Mouse (Mus musculus) heart, postnatal 10 days (tissue): ENCODE measurements around the gene Tnf. TPM values are rescaled to one million over a fixed set of nuclear protein-coding genes. Genes with fewer than 3 reads are reported as not detected.
A peak's percentile ranks its signal among the peaks of the same experiment; 100 is the strongest.

Experiments used
- DNase-seq, 2 experiments: peaks; one replicate each; pipeline ENCODE4 v3.0.0; 2021
- intact Hi-C: fragments of 180-260 bp; cut with DNase I; formaldehyde crosslinking; loops from one replicate; pipeline ENCODE4 v1.15.1; 2025
- total RNA-seq, 2 experiments: library from RNA; stranded (reverse); gene quantifications; 2 replicates each; pipeline ENCODE4 v1.2.3; 2021

Gene Tnf
- total RNA-seq, result under 1 TPM; 0.72 to 0.87 TPM

GRCm38 (mm10) chr17:35201787-35202186 lies at the start of gene Tnf:
TSS of gene Tnf (minus strand) at chr17:35202007.
- peak; percentile 70 to 71 for DNase-seq
- intact Hi-C loops, result loop anchor here (2.0 kb wide), 1 partner anchor 17 kb away; no protein-coding TSS in a partner anchor

GRCm38 (mm10) chr17:35251162-35251719 lies 49.4 kb upstream of the Tnf start:
- intact Hi-C loops, result no loop called here

GRCm38 (mm10) chr17:35250348-35251120 lies 48.7 kb upstream of the Tnf start:
- intact Hi-C loops, result no loop called here
- DNase-seq, result no peak

More at GRCm38 (mm10) chr17:35251162-35251719, 49.4 kb upstream of the Tnf start:
- no peak for DNase-seq

- intact Hi-C loops, result no loop called here
- no peak for DNase-seq
Observed at GRCm38 (mm10) chr17:35249451-35250197, 47.8 kb upstream of the Tnf start.

GRCm38 (mm10) chr17:35248986-35249385 lies 47.2 kb upstream of the Tnf start:
- intact Hi-C loops, result no loop called here
- DNase-seq, result no peak

- no peak for DNase-seq
- intact Hi-C loops, result no loop called here
Observed at GRCm38 (mm10) chr17:35247144-35247543, 45.3 kb upstream of the Tnf start.

- DNase-seq, result no peak
- intact Hi-C loops, result no loop called here
Observed at GRCm38 (mm10) chr17:35245731-35246623, 44.2 kb upstream of the Tnf start.

GRCm38 (mm10) chr17:35244999-35245398 lies 43.2 kb upstream of the Tnf start:
- intact Hi-C loops, result no loop called here
- DNase-seq, result no peak

- peak; percentile 76 to 81 for DNase-seq
- intact Hi-C loops, result no loop called here
Observed at GRCm38 (mm10) chr17:35243086-35243485, 41.3 kb upstream of the Tnf start.

- DNase-seq, result peak; percentile 73 to 78
- intact Hi-C loops, result no loop called here
Observed at GRCm38 (mm10) chr17:35242015-35242941, 40.5 kb upstream of the Tnf start.

- intact Hi-C loops, result no loop called here
- peak; percentile 97 for DNase-seq
Observed at GRCm38 (mm10) chr17:35241305-35242014, 39.7 kb upstream of the Tnf start, which contains the start of gene Ddx39b. TSS of gene Ddx39b (plus strand) at chr17:35241746.

GRCm38 (mm10) chr17:35240384-35241304 lies 38.8 kb upstream of the Tnf start:
- intact Hi-C loops, result no loop called here
- peak in 1 of 2 experiments; percentile 59 for DNase-seq

GRCm38 (mm10) chr17:35239700-35240099 lies 37.9 kb upstream of the Tnf start:
- no peak for DNase-seq
- intact Hi-C loops, result loop anchor here (5.0 to 10.0 kb wide), 3 partner anchors 117 to 395 kb away; partner anchors contain the start of genes Csnk2b, Gpank1 and Vars

GRCm38 (mm10) chr17:35237504-35237903 lies 35.7 kb upstream of the Tnf start:
- intact Hi-C loops, result loop anchor here (5.0 to 10.0 kb wide), 3 partner anchors 115 to 393 kb away; partner anchors contain the start of genes Csnk2b, Gpank1 and Vars
- DNase-seq, result no peak

- peak in 1 of 2 experiments; percentile 5 for DNase-seq
- intact Hi-C loops, result loop anchor here (1.0 to 10.0 kb wide), 4 partner anchors 59 to 392 kb away; partner anchors contain the start of genes Csnk2b, Gpank1 and Vars
Observed at GRCm38 (mm10) chr17:35236996-35237395, 35.2 kb upstream of the Tnf start.

GRCm38 (mm10) chr17:35236390-35236746 lies 34.6 kb upstream of the Tnf start:
- intact Hi-C loops, result loop anchor here (1.0 to 10.0 kb wide), 4 partner anchors 58 to 392 kb away; partner anchors contain the start of genes Csnk2b, Gpank1 and Vars
- DNase-seq, result peak; percentile 98 to 99
